Mouse (Mus musculus) embryonic facial prominence, embryonic 14.5 days (tissue): ENCODE results near the gene Casq2. TPM values are rescaled to one million over a fixed set of nuclear protein-coding genes. Genes with fewer than 3 reads are reported as not detected.

ENCODE experiments used
- ATAC-seq: fragments of 200-750 bp; cut with Nextera tagmentation; 2 replicates; pipeline ENCODE4 v1.8.0; 2017; ENCODE audit warnings: low read depth, moderate number of reproducible peaks, moderate TSS enrichment
- DNase-seq: peaks from one replicate; pipeline ENCODE4 v3.0.0-alpha.2; 2015; ENCODE audit warnings: low spot score
- H3K27ac ChIP-seq: fragments of 300-500 bp; sonication (generic); replicated peaks from 2 replicates; pipeline ENCODE4 v1.5.1; 2014; ENCODE audit warnings: low read depth, mild to moderate bottlenecking, low read length, moderate library complexity
- H3K27me3 ChIP-seq: fragments of 300-500 bp; sonication (generic); replicated peaks from 2 replicates; pipeline ENCODE4 v1.6.1; 2014; ENCODE audit warnings: low read length; ENCODE audit not compliant: control insufficient read depth, insufficient read depth
- H3K36me3 ChIP-seq: fragments of 300-500 bp; sonication (generic); 2 replicates; pipeline ENCODE4 v1.6.1; 2014; ENCODE audit warnings: low read length, mixed read lengths; ENCODE audit not compliant: control insufficient read depth, insufficient read depth
- H3K4me1 ChIP-seq: fragments of 300-500 bp; sonication (generic); 2 replicates; pipeline ENCODE4 v1.6.1; 2014; ENCODE audit warnings: antibody characterized with exemption, low read length; ENCODE audit not compliant: control insufficient read depth, insufficient read depth
- H3K4me2 ChIP-seq: fragments of 300-500 bp; sonication (generic); 2 replicates; pipeline ENCODE4 v1.6.1; 2014; ENCODE audit warnings: low read depth, mild to moderate bottlenecking, low read length, moderate library complexity, mixed read lengths
- H3K4me3 ChIP-seq: fragments of 300-500 bp; sonication (generic); 2 replicates; pipeline ENCODE4 v1.5.1; 2014; ENCODE audit warnings: low read depth, mild to moderate bottlenecking, low read length
- H3K9ac ChIP-seq: fragments of 300-500 bp; sonication (generic); 2 replicates; pipeline ENCODE4 v1.6.1; 2014; ENCODE audit warnings: low read depth, mild to moderate bottlenecking, low read length, moderate library complexity, mixed read lengths
- H3K9me3 ChIP-seq: fragments of 300-500 bp; sonication (generic); 2 replicates; pipeline ENCODE4 v1.6.1; 2016; ENCODE audit warnings: low read length; ENCODE audit not compliant: control insufficient read depth
- WGBS: fragments of 180-500 bp; shearing (Covaris S2); extraction: QIAGEN DNeasy Blood & Tissue Kit; methylation state at CpG from one replicate; pipeline ENCODE4 v1.1.7; 2014; 5-methylcytosine and 5-hydroxymethylcytosine counted together
- polyA plus RNA-seq: library from polyadenylated mRNA; unstranded; fragments of >200 nt; fragmentation: Nextera tagmentation; extraction: Ambion mirVana; gene quantifications from 2 replicates; pipeline ENCODE4 v1.2.1, GENCODE M21; 2014

Gene Casq2
- polyA plus RNA-seq, 1 experiment from 2014 or later, result 199 TPM

DNA sequence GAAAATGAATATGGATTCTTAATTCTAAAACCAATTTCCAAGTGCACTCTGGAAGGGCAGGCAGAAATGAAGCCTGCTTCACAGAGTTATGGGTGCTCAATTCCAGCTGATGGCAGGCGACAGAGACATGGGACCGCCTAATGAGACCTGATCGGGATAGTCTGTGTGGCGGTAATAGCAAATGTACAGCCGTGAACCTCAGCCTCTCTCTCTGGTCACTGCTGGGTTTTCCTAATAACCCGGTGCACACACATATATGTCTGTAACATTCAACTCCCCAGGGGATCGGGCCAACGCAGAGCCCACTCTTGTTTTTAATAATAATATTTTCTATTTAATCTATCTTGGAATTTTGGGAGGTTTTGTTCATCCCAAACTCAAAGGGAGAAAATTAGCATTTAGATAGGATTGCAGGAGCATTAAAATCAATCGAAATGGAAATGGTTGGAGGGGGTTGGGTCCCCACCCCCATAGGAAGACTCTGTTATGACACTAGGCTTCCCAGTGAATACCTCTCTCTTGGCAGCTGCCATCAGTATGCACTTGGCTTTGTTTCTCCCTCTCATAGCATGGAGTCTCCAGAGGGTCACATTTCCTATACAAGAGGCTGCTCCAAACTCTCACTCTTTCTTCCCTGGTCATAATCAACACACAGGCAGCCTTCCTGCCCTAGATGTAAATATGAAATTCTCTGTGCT, 45.6 kb downstream of the Casq2 start:
- DNase-seq (no peak), ATAC-seq (no peak)
- Histone ChIP-seq H3K36me3 (no peaks in the 10 kb centered on the region), H3K4me1 (peaks cover 8% of the 10 kb centered on the region), H3K9ac (no peak overlapping the region), H3K9me3 (no peaks in the 10 kb centered on the region), H3K4me3 (no peak overlapping the region), H3K4me2 (no peak overlapping the region), H3K27me3 (no peaks in the 10 kb centered on the region), H3K27ac (no peak overlapping the region)
- WGBS, result 86% methylated on average over 9 of the region's 9 CpGs

DNA sequence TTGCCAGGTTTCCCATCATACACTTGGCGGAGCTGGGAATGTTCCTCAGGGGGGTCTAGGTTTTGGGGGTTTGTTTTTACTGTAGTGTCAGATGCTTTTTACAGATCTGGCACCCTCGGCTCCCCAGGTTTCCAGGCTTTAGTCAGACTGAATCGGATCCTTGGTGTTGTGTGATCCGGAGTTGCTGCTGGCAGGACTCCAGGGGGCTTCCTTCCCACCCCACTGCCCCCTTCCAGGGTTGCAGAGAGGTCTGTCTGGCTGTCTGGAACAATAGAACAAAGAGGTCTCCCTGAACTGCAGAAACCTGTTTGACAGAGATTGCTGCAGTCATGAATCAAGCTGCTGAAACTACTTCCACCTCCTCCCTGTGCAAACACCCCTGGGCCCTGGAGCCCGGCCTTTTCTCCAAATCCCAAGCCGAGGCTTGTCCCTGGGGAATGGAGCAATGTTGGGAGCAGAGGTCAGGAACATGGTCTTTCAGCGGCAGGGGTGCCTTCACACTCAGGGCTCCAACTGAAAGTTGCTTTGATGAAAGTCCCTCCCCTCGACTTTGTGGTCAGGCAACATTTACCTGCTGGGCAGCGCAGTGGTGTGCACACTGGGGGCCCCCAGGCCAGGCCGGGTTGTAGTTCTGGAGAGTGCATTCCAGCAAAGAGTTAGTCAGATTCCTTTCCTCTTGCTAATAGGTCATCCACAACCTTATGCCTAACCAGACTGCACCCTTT, 49.3 kb downstream of the Casq2 start:
- Histone ChIP-seq H3K27me3 (no peaks in the 10 kb centered on the region), H3K9me3 (no peaks in the 10 kb centered on the region), H3K4me2 (peak overlapping the region; percentile 9; the same call in 1 of the 2 replicates), H3K4me1 (peaks cover 8% of the 10 kb centered on the region), H3K9ac (peak overlapping the region; percentile 28), H3K27ac (peak overlapping the region; percentile 62), H3K4me3 (no peak overlapping the region), H3K36me3 (no peaks in the 10 kb centered on the region)
- WGBS, result 17% methylated on average over 10 of the region's 10 CpGs
- peak; percentile 85 for DNase-seq
- peak; percentile 92 for ATAC-seq

DNA sequence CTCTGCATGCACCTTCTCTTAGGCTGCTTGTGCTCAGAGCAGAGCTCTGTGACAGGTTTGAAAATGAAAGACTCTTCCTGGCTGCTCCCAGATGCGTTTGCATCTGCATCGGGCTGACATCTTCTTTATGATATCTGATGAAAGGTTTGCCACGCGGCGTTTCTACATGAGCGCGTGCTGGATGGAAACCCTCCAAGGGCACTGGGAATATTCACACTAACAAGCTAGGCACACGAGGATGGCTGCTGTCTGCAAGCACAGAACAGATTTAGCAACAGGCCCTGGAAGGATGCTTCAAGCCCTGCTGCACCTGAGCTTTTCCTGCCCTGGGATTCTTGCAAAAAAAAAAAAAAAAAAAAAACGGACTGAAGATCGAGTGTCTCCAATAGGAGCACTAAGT, 50.9 kb downstream of the Casq2 start:
- Histone ChIP-seq H3K4me3 (no peak overlapping the region), H3K36me3 (no peaks in the 10 kb centered on the region), H3K9me3 (no peaks in the 10 kb centered on the region), H3K4me2 (no peak overlapping the region), H3K4me1 (peaks cover 8% of the 10 kb centered on the region), H3K27me3 (no peaks in the 10 kb centered on the region), H3K27ac (no peak overlapping the region), H3K9ac (no peak overlapping the region)
- no peak for DNase-seq
- ATAC-seq, result no peak
- 62% methylated on average over 10 of the region's 10 CpGs for WGBS

DNA sequence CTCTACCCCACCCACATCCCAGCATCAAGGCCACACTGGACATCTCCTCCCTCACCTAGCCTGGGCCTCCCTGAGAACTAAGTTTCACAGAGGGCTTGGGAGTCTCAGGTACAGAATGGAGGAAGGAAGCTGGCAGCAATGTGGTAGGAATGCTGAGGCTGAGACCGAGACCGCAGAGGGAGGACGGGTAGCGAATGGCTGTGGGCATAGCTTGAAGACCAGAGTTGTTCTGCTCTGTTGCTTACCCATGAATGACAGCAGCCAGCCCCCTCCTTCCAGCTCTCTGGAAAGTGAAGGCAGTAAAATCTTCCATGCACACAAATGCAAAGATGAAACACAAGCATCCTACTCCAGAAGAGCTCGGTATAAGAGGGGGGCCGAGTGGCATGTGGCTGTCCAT, 52.7 kb downstream of the Casq2 start:
- ATAC-seq (no peak), DNase-seq (no peak)
- Histone ChIP-seq H3K9me3 (no peaks in the 10 kb centered on the region), H3K4me1 (peaks cover 8% of the 10 kb centered on the region), H3K9ac (no peak overlapping the region), H3K27ac (no peak overlapping the region), H3K36me3 (no peaks in the 10 kb centered on the region), H3K27me3 (no peaks in the 10 kb centered on the region), H3K4me2 (no peak overlapping the region), H3K4me3 (no peak overlapping the region)
- WGBS, result 76% methylated on average over 6 of the region's 6 CpGs

DNA sequence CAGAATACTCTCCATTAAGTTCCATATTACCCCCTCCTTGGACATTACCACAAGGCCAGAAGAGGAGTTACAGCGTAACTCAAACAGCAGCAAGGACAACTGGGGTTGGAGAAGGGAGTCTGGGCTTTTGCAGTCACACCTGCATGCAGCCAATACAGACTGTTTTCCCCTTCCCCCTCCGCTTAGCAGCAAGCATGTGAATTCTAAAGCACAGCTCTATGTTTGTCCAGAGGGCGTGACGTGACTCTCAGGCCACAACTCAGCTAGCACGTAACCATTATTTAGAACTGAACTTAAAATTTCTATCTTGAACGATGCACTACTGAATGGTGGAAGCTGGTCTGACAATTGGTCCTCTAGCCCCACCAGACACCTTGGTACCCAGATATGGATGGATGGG, 54.4 kb downstream of the Casq2 start:
- H3K36me3 ChIP-seq, result no peaks in the 10 kb centered on the region
- H3K4me2 ChIP-seq, result no peak overlapping the region
- WGBS, result 84% methylated on average over 6 of the region's 6 CpGs
- no peaks in the 10 kb centered on the region for H3K9me3 ChIP-seq
- DNase-seq (no peak), ATAC-seq (no peak)
- no peaks in the 10 kb centered on the region for H3K27me3 ChIP-seq
- no peak overlapping the region for H3K4me3 ChIP-seq
- H3K9ac ChIP-seq, result no peak overlapping the region
- H3K4me1 ChIP-seq, result peaks cover 5% of the 10 kb centered on the region
- H3K27ac ChIP-seq, result no peak overlapping the region

DNA sequence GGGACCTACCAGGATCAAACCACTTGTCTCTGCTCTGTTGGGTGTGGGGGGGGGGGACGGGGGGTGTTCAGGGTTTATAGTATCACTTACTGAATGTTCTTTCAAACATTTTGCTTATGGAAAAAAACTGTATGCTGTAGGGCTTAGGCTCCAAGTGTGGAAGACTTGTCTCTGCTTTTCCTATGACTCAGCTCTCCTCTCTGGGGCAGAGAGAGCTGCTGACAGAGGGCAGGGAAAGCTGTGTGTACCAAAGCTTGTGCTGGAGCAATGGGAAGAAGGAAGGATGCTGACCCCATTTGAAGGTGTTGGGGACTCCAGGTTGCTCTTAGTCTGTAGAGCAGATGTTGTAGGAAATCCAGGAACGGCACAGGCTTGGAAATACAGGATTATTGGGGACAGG, 55.2 kb downstream of the Casq2 start:
- Histone ChIP-seq H3K4me1 (no peaks in the 10 kb centered on the region), H3K4me2 (no peak overlapping the region)
- WGBS, result 73% methylated on average over 2 of the region's 2 CpGs

DNA sequence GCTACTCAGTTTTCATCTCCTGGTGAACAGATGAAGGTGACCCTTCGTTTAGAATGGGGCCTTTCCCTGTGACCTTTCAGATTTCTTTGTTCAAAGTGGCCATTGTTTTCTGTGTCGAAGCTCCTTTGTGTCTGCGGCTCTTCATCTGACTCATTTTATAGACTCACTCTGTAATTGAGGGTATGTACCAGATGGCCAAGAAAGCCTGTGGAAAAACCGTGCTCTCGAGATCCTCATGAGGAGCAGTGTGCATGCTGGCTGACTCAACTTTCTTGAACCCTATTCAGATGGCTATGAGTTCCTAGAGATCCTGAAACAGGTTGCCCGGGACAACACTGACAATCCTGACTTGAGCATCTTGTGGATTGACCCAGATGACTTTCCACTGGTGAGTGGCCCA, 55.7 kb downstream of the Casq2 start:
- H3K27ac ChIP-seq, result no peak overlapping the region
- H3K9me3 ChIP-seq, result no peaks in the 10 kb centered on the region
- H3K4me3 ChIP-seq, result no peak overlapping the region
- H3K4me2 ChIP-seq, result no peak overlapping the region
- ATAC-seq, result no peak
- H3K27me3 ChIP-seq, result no peaks in the 10 kb centered on the region
- H3K36me3 ChIP-seq, result no peaks in the 10 kb centered on the region
- no peaks in the 10 kb centered on the region for H3K4me1 ChIP-seq
- whole genome bisulfite sequencing, result 72% methylated on average over 6 of the region's 6 CpGs
- no peak overlapping the region for H3K9ac ChIP-seq
- DNase-seq, result no peak

More for the DNA sequence above, 55.2 kb downstream of the Casq2 start:
- ATAC-seq (no peak), DNase-seq (no peak)
- no peaks in the 10 kb centered on the region for H3K36me3 ChIP-seq
- no peak overlapping the region for H3K27ac ChIP-seq
- H3K27me3 ChIP-seq, result no peaks in the 10 kb centered on the region
- H3K9ac ChIP-seq, result no peak overlapping the region
- H3K9me3 ChIP-seq, result no peaks in the 10 kb centered on the region
- H3K4me3 ChIP-seq, result no peak overlapping the region

DNA sequence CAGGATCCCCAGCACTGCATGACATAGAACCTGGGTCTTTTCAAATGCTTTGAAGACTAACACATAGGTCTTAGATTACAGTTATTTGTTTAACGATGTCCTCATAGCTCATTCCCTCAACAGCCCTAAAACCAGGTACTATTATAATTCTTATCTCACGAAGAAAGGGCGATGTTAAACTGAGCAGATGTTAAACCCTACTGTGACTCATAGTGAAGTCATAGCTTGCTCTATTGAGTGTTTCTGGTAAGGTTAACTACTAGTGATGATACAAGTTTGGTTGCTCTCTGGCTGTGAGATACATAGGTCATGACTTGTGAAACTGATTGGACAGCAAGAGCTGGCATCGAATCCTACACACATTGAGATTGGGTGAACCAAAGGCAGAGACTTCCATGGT, 56.7 kb downstream of the Casq2 start:
- DNase-seq (no peak), ATAC-seq (no peak)
- Histone ChIP-seq H3K27me3 (no peaks in the 10 kb centered on the region), H3K9me3 (no peaks in the 10 kb centered on the region), H3K36me3 (no peaks in the 10 kb centered on the region), H3K9ac (no peak overlapping the region), H3K4me1 (no peaks in the 10 kb centered on the region), H3K4me2 (no peak overlapping the region), H3K27ac (no peak overlapping the region), H3K4me3 (no peak overlapping the region)
- 95% methylated on average over 4 of the region's 4 CpGs for WGBS

DNA sequence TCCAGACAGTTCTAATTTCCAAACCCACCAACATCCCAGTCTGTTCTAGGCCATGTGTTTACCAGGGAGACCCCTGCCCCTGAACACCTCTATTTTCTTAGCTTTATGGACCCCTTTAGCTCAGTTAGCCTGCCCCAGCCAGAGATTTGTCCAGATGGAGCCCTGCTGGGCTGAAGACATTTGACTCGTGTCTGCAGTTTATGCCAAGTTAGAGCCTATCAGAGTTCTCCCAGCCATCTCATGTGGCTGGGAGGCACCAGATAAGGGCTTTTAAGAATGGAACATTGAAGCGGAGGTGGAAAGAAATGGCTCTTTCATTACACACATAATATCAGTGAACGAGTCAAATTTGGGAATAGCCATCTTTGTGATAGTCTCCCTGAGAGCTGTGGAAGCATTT, 57.3 kb downstream of the Casq2 start:
- Histone ChIP-seq H3K36me3 (no peaks in the 10 kb centered on the region), H3K4me1 (no peaks in the 10 kb centered on the region), H3K4me3 (no peak overlapping the region), H3K27me3 (no peaks in the 10 kb centered on the region), H3K9me3 (no peaks in the 10 kb centered on the region), H3K27ac (no peak overlapping the region), H3K9ac (no peak overlapping the region), H3K4me2 (no peak overlapping the region)
- no peak for ATAC-seq
- WGBS, result 80% methylated on average over 3 of the region's 3 CpGs
- DNase-seq, result no peak
